Mouse (Mus musculus) liver, adult (tissue): ENCODE results near the gene Tceal6.
"Not testable (repeated sequence)": the region's sequence is repeated elsewhere in the genome, so short reads cannot be mapped to it uniquely, and the experiment has no call there.

Experiments used
- GATA4 ChIP-seq: IDR thresholded peaks from 2 replicates; pipeline ENCODE4 v1.6.1; 2014; ENCODE audit warnings: mild to moderate bottlenecking, low read length; ENCODE audit not compliant: insufficient replicate concordance

Tceal6 gene

GRCm38 (mm10) chrX:135210436-135211221 is at the start of gene Tceal6:
Gene Tceal6 (minus strand): TSS chrX:135210687.
- no peak for TF ChIP-seq GATA4

- not testable (repeated sequence) for TF ChIP-seq GATA4
These were observed 33.0 kb downstream of the Tceal6 start, which contains the start of gene Gm15023 for GRCm38 (mm10) chrX:135177532-135177931. Gene Gm15023 (minus strand): TSS chrX:135177632.
